Mouse (Mus musculus): ENCODE measurements at regions not wholly inside any gene's neighbourhood (a gene's known extent, or its start where the extent isn't known, plus 50 kb on each side); places are given as distances from the start of the nearest gene placed in this dataset.
A peak's percentile ranks its signal among the peaks of the same experiment; 100 is the strongest.

- DNase-seq (ENCODE audit: low spot score, missing footprints) (no peak), ATAC-seq (ENCODE audit: low FRiP score) (no peak)
Measured at GRCm38 (mm10) chr1:35682511-35682949, 385.7 kb upstream of the Hs6st1 start.

DNA sequence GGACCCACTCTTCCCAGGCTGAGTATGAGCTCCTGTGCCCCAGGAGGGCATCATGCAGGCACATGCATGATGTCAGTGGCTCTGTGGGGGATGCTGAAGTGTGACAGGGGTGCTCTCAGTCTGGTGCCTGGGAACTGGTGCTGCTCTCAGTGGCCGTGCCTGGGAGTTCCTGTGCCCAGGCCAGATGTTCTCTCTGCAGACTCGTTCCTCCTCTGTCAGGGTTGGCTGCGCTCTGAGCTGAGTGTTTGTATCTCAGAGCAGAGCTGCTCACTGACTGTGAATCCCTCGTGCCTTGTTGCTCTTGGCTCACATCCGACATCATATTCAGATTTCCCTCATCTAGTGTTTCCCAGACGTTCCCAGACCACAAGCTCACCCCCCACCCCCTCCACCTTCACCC, 382.5 kb upstream of the Hs6st1 start:
- Histone ChIP-seq H3K4me2 (no peak overlapping the region), H3K27me3 (ENCODE audit: control insufficient read depth, insufficient read depth, low read length) (no peaks in the 10 kb centered on the region), H3K4me3 (ENCODE audit: low read depth, low read length) (no peak overlapping the region), H3K9ac (ENCODE audit: low read length) (no peak overlapping the region), H3K27ac (ENCODE audit: low read depth, low read length) (no peak overlapping the region), H3K36me3 (ENCODE audit: control insufficient read depth, insufficient read depth, low read length) (no peaks in the 10 kb centered on the region), H3K4me1 (ENCODE audit: control insufficient read depth, insufficient read depth, low read length) (no peaks in the 10 kb centered on the region), H3K9me3 (ENCODE audit: control insufficient read depth, low read length) (no peaks in the 10 kb centered on the region)
- WGBS = 54% methylated on average over 6 of the region's 6 CpGs
- DNase-seq (ENCODE audit: low spot score, missing footprints) (no peak), ATAC-seq (ENCODE audit: low FRiP score) (no peak)

More at GRCm38 (mm10) chr1:35682511-35682949, 385.7 kb upstream of the Hs6st1 start:
- H3K4me3 ChIP-seq (ENCODE audit: low read depth, low read length) = no peak overlapping the region
- H3K4me2 ChIP-seq = no peak overlapping the region
- H3K36me3 ChIP-seq (ENCODE audit: control insufficient read depth, insufficient read depth, low read length) = no peaks in the 10 kb centered on the region
- no peaks in the 10 kb centered on the region for H3K9me3 ChIP-seq (ENCODE audit: control insufficient read depth, low read length)
- no peaks in the 10 kb centered on the region for H3K4me1 ChIP-seq (ENCODE audit: control insufficient read depth, insufficient read depth, low read length)
- no peak overlapping the region for H3K27ac ChIP-seq (ENCODE audit: low read depth, low read length)
- no peaks in the 10 kb centered on the region for H3K27me3 ChIP-seq (ENCODE audit: control insufficient read depth, insufficient read depth, low read length)
- no peak overlapping the region for H3K9ac ChIP-seq (ENCODE audit: low read length)
- WGBS = 86% methylated on average over 8 of the region's 8 CpGs

DNA sequence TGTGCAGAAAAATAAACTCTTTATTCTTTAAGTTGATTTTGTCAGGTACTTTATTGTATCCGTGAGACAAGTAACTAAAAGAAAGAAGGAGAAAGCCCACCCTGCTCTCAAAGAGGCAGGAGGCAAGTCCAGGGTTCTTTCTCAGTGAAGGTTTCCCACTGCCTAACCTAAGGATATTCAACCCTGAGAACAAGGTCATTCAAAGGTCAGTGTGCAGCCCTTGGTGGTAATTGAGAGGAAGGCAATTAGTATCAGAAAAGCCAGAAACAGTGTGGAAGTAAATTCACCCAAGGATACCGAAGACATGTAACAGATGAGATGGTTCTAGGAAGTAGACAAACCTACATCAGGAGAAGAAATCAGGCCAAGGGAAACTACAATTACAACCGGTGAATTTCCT, 373.9 kb upstream of the Hs6st1 start:
- no peaks in the 10 kb centered on the region for H3K36me3 ChIP-seq (ENCODE audit: control insufficient read depth, insufficient read depth, low read length)
- DNase-seq (ENCODE audit: low spot score, missing footprints) (peak; percentile 89), ATAC-seq (ENCODE audit: low FRiP score) (no peak)
- H3K9ac ChIP-seq (ENCODE audit: low read length) = no peak overlapping the region
- H3K27ac ChIP-seq (ENCODE audit: low read depth, low read length) = peak overlapping the region; percentile 42; the same call in 1 of the 2 replicates
- no peak overlapping the region for H3K4me2 ChIP-seq
- 0 out of 2 replicates have a peak, but pooled peaks cover 2% of the 10 kb centered on the region for H3K9me3 ChIP-seq (ENCODE audit: control insufficient read depth, low read length)
- H3K4me3 ChIP-seq (ENCODE audit: low read depth, low read length) = no peak overlapping the region
- H3K4me1 ChIP-seq (ENCODE audit: control insufficient read depth, insufficient read depth, low read length) = peaks cover 23% of the 10 kb centered on the region
- WGBS = 17% methylated on average over 3 of the region's 3 CpGs
- no peaks in the 10 kb centered on the region for H3K27me3 ChIP-seq (ENCODE audit: control insufficient read depth, insufficient read depth, low read length)

DNA sequence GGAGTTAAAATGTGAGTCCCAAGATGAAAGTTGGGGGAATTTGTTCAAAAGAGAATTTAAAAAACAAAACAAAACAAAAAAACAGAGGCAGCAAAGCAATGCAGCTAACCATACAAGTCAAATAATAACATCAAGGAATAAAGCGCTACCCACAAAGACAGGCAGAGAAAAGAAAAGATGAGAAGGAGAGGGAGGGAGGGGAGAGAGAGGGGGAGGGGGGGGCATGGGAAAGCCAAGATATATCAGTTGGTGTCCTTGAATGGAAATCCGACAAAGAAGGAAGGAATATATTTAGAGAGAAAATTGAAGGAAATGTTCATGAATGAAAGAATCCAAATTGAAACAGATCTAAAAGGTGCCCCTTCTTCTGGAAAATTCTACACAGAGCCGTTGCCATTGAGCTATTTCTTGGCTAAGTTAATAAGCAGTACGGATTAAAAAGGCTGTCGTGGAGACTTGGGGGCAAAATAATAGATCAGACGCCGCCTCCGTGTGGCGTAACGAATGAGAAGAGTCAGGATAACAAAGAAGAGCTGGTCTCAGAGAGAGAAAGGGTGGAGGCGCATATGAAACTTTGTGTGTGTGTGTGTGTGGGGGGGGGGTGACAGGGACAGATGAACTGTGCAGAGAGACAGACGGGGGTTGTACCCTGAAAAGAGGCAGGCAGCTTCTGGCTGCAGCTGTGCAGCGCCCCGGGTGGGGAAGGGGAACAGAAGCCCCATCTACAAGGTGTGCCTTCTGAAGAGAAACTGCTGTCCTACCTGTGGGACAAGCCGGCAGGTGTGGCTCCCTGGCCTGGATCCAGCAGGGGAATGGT, 373.2 kb upstream of the Hs6st1 start:
- Histone ChIP-seq H3K9me3 (ENCODE audit: control insufficient read depth, low read length) (0 out of 2 replicates have a peak, but pooled peaks cover 2% of the 10 kb centered on the region), H3K9ac (ENCODE audit: low read length) (no peak overlapping the region), H3K27ac (ENCODE audit: low read depth, low read length) (peak overlapping the region; percentile 61; the same call in 1 of the 2 replicates), H3K27me3 (ENCODE audit: control insufficient read depth, insufficient read depth, low read length) (no peaks in the 10 kb centered on the region), H3K4me3 (ENCODE audit: low read depth, low read length) (no peak overlapping the region), H3K4me1 (ENCODE audit: control insufficient read depth, insufficient read depth, low read length) (peaks cover 23% of the 10 kb centered on the region), H3K4me2 (0 out of 2 replicates have a peak overlapping the region, but pooled peaks have one; percentile 9), H3K36me3 (ENCODE audit: control insufficient read depth, insufficient read depth, low read length) (no peaks in the 10 kb centered on the region)
- WGBS = 14% methylated on average over 15 of the region's 15 CpGs
- peak; percentile 94 for DNase-seq (ENCODE audit: low spot score, missing footprints)
- peak; percentile 92 for ATAC-seq (ENCODE audit: low FRiP score)

GRCm38 (mm10) chr1:35697218-35697617, 371.0 kb upstream of the Hs6st1 start:
- ATAC-seq (ENCODE audit: low FRiP score) (no peak), DNase-seq (ENCODE audit: low spot score, missing footprints) (no peak)
- Histone ChIP-seq H3K27ac (ENCODE audit: low read depth, low read length) (no peak overlapping the region), H3K4me3 (ENCODE audit: low read depth, low read length) (no peak overlapping the region), H3K9me3 (ENCODE audit: control insufficient read depth, low read length) (0 out of 2 replicates have a peak, but pooled peaks cover 2% of the 10 kb centered on the region), H3K9ac (ENCODE audit: low read length) (no peak overlapping the region), H3K27me3 (ENCODE audit: control insufficient read depth, insufficient read depth, low read length) (no peaks in the 10 kb centered on the region), H3K36me3 (ENCODE audit: control insufficient read depth, insufficient read depth, low read length) (no peaks in the 10 kb centered on the region), H3K4me2 (no peak overlapping the region), H3K4me1 (ENCODE audit: control insufficient read depth, insufficient read depth, low read length) (peaks cover 25% of the 10 kb centered on the region)
- WGBS = 9% methylated on average over 4 of the region's 4 CpGs

DNA sequence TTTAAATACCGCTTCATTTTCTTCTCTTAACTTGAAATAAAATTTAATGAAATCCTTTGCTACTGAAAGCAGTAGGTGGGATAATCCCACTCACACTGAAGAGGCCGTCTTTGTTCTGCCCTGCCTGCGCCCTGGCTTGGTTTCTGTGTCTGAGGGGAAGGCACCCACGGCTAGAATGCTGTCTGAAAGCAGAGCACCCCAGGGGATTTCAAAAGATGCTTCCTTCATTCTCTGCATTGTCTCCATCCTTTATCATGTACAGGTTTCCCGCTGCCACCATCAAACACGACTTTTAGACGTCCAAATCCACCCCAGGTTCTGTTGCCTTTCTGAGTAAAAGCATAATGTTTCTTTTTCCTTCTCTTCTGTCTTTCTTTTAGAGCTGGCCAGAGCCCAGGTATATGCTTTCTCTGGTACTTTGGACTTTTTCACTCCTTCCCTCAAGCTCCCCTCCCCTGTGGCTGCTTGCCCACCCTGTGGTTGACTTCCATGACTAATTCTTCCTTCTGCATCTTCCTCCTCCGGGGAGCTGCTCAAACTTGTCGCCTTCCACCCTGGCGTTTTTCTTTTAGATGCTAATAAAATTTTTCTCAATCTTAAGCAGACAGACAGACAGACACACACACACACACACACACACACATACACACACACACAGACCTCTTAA, 370.2 kb upstream of the Hs6st1 start:
- H3K36me3 ChIP-seq (ENCODE audit: control insufficient read depth, insufficient read depth, low read length) = no peaks in the 10 kb centered on the region
- peak overlapping the region; percentile 49; the same call in 1 of the 2 replicates for H3K27ac ChIP-seq (ENCODE audit: low read depth, low read length)
- H3K9ac ChIP-seq (ENCODE audit: low read length) = 0 out of 2 replicates have a peak overlapping the region, but pooled peaks have one; percentile 18
- peaks cover 25% of the 10 kb centered on the region for H3K4me1 ChIP-seq (ENCODE audit: control insufficient read depth, insufficient read depth, low read length)
- peak; percentile 84 for DNase-seq (ENCODE audit: low spot score, missing footprints)
- H3K27me3 ChIP-seq (ENCODE audit: control insufficient read depth, insufficient read depth, low read length) = no peaks in the 10 kb centered on the region
- 4% methylated on average over 10 of the region's 10 CpGs for whole genome bisulfite sequencing
- H3K4me3 ChIP-seq (ENCODE audit: low read depth, low read length) = no peak overlapping the region
- no peaks in the 10 kb centered on the region for H3K9me3 ChIP-seq (ENCODE audit: control insufficient read depth, low read length)
- ATAC-seq (ENCODE audit: low FRiP score) = no peak
- H3K4me2 ChIP-seq = no peak overlapping the region

GRCm38 (mm10) chr1:35702585-35702984, 365.6 kb upstream of the Hs6st1 start:
- WGBS = 100% methylated on average over 1 of the region's 1 CpGs
- Histone ChIP-seq H3K36me3 (ENCODE audit: control insufficient read depth, insufficient read depth, low read length) (no peaks in the 10 kb centered on the region), H3K4me1 (ENCODE audit: control insufficient read depth, insufficient read depth, low read length) (peaks cover 10% of the 10 kb centered on the region), H3K9me3 (ENCODE audit: control insufficient read depth, low read length) (no peaks in the 10 kb centered on the region), H3K27me3 (ENCODE audit: control insufficient read depth, insufficient read depth, low read length) (no peaks in the 10 kb centered on the region), H3K9ac (ENCODE audit: low read length) (no peak overlapping the region), H3K4me2 (no peak overlapping the region), H3K4me3 (ENCODE audit: low read depth, low read length) (no peak overlapping the region), H3K27ac (ENCODE audit: low read depth, low read length) (no peak overlapping the region)
- no peak for DNase-seq (ENCODE audit: low spot score, missing footprints)
- no peak for ATAC-seq (ENCODE audit: low FRiP score)

GRCm38 (mm10) chr1:35706336-35706735, 361.9 kb upstream of the Hs6st1 start:
- ATAC-seq (ENCODE audit: low FRiP score) (no peak), DNase-seq (ENCODE audit: low spot score, missing footprints) (no peak)
- Histone ChIP-seq H3K4me1 (ENCODE audit: control insufficient read depth, insufficient read depth, low read length) (peaks cover 1% of the 10 kb centered on the region; the same call in 1 of the 2 replicates), H3K36me3 (ENCODE audit: control insufficient read depth, insufficient read depth, low read length) (no peaks in the 10 kb centered on the region), H3K4me3 (ENCODE audit: low read depth, low read length) (no peak overlapping the region), H3K4me2 (no peak overlapping the region), H3K9me3 (ENCODE audit: control insufficient read depth, low read length) (no peaks in the 10 kb centered on the region), H3K27ac (ENCODE audit: low read depth, low read length) (no peak overlapping the region), H3K27me3 (ENCODE audit: control insufficient read depth, insufficient read depth, low read length) (no peaks in the 10 kb centered on the region), H3K9ac (ENCODE audit: low read length) (no peak overlapping the region)
- 84% methylated on average over 6 of the region's 6 CpGs for WGBS
